Mouse (Mus musculus) intestine, embryonic 15.5 days (tissue): ENCODE results near the gene Tmem38b. TPM values are rescaled to one million over a fixed set of nuclear protein-coding genes. Genes with fewer than 3 reads are reported as not detected.
A peak's percentile ranks its signal among the peaks of the same experiment; 100 is the strongest.

ENCODE experiments used
- ATAC-seq: fragments of 200-750 bp; cut with Nextera tagmentation; 2 replicates; pipeline ENCODE4 v1.8.0; 2017; ENCODE audit warnings: moderate TSS enrichment, moderate library complexity
- H3K27ac ChIP-seq: fragments of 300-500 bp; sonication (generic); 2 replicates; pipeline ENCODE4 v1.5.1; 2015; ENCODE audit warnings: mild to moderate bottlenecking, inconsistent platforms
- H3K27me3 ChIP-seq: fragments of 300-500 bp; sonication (generic); replicated peaks from 2 replicates; pipeline ENCODE4 v1.6.1; 2015; ENCODE audit warnings: inconsistent platforms
- H3K36me3 ChIP-seq: fragments of 300-500 bp; sonication (generic); 2 replicates; pipeline ENCODE4 v1.6.1; 2015; ENCODE audit warnings: inconsistent platforms
- H3K4me1 ChIP-seq: fragments of 300-500 bp; sonication (generic); replicated peaks from 2 replicates; pipeline ENCODE4 v1.6.1; 2015; ENCODE audit warnings: inconsistent platforms
- H3K4me2 ChIP-seq: fragments of 300-500 bp; sonication (generic); replicated peaks from 2 replicates; pipeline ENCODE4 v1.6.1; 2015; ENCODE audit warnings: mild to moderate bottlenecking, inconsistent platforms
- H3K4me3 ChIP-seq: fragments of 300-500 bp; sonication (generic); replicated peaks from 2 replicates; pipeline ENCODE4 v1.5.1; 2015; ENCODE audit warnings: inconsistent platforms
- H3K9ac ChIP-seq: fragments of 300-500 bp; sonication (generic); 2 replicates; pipeline ENCODE4 v1.6.1; 2015; ENCODE audit warnings: inconsistent platforms
- H3K9me3 ChIP-seq: fragments of 300-500 bp; sonication (generic); 2 replicates; pipeline ENCODE4 v1.6.1; 2016; ENCODE audit warnings: inconsistent platforms
- WGBS: fragments of 180-500 bp; shearing (Covaris S2); methylation state at CpG from one replicate; pipeline ENCODE4 v1.1.7; 2015; 5-methylcytosine and 5-hydroxymethylcytosine counted together
- polyA plus RNA-seq: library from polyadenylated mRNA; unstranded; fragments of >200 nt; fragmentation: Nextera tagmentation; extraction: Ambion mirVana; gene quantifications from 2 replicates; pipeline ENCODE4 v1.2.1, GENCODE M21; 2015

Tmem38b gene
- polyA plus RNA-seq = 7.6 and 7.9 TPM in 2 replicates

DNA sequence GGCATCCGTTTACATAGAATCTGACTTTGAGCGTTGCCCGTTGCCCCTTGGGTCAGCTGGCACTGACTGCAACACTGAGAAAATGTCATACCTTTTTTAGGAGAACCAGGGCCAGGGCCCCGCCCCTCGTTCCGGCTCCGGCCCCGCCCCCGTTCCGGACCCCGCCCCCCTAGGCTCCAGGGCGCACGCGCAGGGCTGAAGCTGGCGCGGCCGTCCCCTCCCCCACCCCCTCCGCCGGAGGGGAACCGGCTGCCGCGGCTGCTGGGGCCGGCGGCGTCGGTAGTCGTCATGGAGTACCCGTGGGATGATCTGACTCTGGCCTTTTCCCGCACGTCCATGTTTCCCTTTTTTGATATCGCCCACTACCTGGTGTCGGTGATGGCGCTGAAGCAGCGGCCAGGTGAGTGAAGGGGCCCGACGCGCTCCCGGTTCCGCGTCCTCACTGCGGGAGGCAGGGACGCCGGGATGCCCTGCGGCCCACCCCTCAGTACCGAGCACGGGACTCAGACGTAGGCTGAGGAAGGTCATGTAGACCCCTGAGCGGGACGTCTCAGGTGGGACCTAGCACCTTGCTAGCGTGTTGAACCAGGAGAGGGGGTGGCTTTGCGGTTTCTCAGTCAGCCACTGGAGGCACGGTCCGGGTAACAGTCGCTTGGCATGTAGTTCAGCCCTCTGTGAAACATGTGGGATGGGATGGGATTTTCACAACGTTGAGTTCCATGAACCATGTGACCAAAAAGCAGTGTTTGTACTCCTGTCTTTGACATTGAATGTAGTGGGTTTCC is at the start of gene Tmem38b:
Gene Tmem38b, plus strand, starts transcription at position 225 of the 785 bp plus-strand sequence.
- peak; percentile 95 for ATAC-seq
- Histone ChIP-seq H3K27me3 (no peaks in the 10 kb centered on the region), H3K9ac (peak within 1 kb of the TSS; percentile 65), H3K27ac (no peak within 1 kb of the TSS), H3K4me2 (peak within 1 kb of the TSS; percentile 78), H3K4me1 (no peaks in the 10 kb centered on the region), H3K36me3 (no peaks in the 10 kb centered on the region), H3K9me3 (no peaks in the 10 kb centered on the region), H3K4me3 (peak within 1 kb of the TSS; percentile 75)
- under 1% methylated on average over 55 of the region's 55 CpGs for WGBS

DNA sequence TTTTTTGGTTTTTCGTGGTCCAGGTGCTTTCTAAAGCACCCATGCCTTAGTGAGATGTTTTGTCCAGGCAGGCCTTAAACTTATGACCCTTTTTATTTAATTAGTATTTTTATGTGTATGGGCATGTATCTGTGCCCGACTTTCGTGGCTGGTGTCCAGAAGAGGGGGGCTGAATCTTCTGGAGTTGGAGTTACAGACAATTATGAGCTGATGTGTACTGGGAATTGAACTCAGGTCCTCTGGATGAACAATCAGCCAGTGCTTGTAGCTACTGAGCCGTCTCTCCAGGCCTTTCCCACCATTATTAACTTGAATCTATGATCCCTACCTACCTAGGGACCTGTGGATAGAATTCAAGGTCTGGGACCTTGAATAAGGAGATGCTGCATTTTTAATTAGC is 44.4 kb upstream of the Tmem38b start:
- WGBS = 69% methylated on average over 4 of the region's 4 CpGs
- ATAC-seq = no peak

DNA sequence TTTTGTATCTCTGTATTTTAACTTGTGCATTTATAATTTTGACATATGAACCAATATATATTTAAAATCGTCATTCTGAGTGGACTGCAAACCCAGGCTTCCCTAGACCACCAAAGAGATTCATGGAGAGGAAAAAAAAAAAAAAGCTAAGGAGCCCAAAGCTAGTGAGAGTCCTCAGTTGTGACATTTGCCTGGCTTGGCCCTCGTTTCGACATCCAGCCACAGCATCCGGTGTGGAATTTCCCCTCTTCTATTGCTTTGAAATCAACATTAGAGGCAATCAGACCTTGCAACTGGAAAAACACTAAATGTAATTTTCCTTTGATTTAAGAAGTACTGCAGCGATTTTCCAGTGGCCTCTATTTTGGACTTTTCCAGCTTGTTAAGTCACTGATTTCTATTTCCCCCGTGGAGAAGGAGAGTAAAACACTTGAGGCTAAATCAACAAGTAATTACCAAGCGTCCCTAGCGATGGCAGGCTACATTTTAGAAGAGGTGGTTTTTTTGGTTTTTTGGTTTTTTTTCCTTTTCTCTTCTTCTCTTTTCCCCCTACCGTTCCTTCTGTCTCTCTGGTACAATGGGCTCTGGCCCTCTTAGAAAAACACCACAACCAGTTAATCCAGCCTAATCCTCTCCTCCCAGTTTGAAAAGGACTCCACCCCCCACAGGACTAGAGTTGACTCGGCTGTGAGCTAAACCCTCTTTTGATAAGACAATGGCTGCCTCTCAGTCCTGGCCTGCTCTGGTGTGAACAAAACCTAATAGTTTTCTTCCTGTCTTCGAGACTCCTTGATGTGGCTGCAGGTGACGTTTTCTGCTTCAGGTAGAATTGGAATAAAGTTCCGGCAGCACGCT is 43.4 kb upstream of the Tmem38b start:
- no peak for ATAC-seq
- Histone ChIP-seq H3K4me3 (no peak overlapping the region), H3K4me1 (0 out of 2 replicates have a peak, but pooled peaks cover 3% of the 10 kb centered on the region), H3K9me3 (no peaks in the 10 kb centered on the region), H3K27me3 (no peaks in the 10 kb centered on the region), H3K9ac (no peak overlapping the region), H3K4me2 (no peak overlapping the region), H3K27ac (no peak overlapping the region), H3K36me3 (no peaks in the 10 kb centered on the region)
- 42% methylated on average over 14 of the region's 14 CpGs for WGBS

More for the DNA sequence above, 44.4 kb upstream of the Tmem38b start:
- H3K4me3 ChIP-seq = no peak overlapping the region
- no peak overlapping the region for H3K4me2 ChIP-seq
- no peak overlapping the region for H3K9ac ChIP-seq
- peaks cover 6% of the 10 kb centered on the region; the same call in 1 of the 2 replicates for H3K27me3 ChIP-seq
- no peaks in the 10 kb centered on the region for H3K9me3 ChIP-seq
- H3K36me3 ChIP-seq = no peaks in the 10 kb centered on the region
- H3K27ac ChIP-seq = no peak overlapping the region
- 0 out of 2 replicates have a peak, but pooled peaks cover 3% of the 10 kb centered on the region for H3K4me1 ChIP-seq

DNA sequence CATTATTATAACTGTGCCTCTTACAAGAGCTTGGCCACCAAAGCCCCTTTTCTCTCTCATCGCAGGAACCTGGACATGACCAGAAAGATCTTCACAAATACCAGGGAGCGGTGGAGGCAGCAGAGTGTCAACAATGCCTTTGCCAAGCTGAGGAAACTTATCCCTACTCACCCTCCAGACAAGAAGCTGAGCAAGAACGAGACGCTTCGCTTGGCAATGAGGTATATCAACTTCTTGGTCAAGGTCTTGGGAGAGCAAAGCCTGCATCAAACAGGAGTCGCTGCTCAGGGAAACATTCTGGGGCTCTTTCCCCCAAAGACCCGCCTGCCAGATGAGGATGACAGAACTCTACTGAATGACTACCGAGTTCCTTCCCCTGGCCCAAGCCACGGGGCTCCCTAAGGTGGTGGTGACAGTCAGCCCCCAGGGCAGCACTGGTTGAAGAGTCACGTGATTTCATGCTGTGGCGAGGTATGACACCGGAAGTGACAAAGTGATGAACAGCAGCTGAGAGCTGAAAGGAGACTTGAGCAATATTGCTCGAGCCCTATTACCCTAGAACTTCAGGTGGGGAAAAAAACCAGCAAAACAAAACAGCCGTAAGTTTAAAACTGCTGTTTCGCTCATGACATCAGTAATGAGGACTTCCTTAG is 40.0 kb upstream of the Tmem38b start:
- Histone ChIP-seq H3K27me3 (no peaks in the 10 kb centered on the region), H3K27ac (no peak overlapping the region), H3K4me2 (no peak overlapping the region), H3K4me1 (no peaks in the 10 kb centered on the region), H3K9me3 (no peaks in the 10 kb centered on the region), H3K4me3 (no peak overlapping the region), H3K9ac (no peak overlapping the region), H3K36me3 (no peaks in the 10 kb centered on the region)
- ATAC-seq = no peak
- WGBS = 79% methylated on average over 15 of the region's 15 CpGs

DNA sequence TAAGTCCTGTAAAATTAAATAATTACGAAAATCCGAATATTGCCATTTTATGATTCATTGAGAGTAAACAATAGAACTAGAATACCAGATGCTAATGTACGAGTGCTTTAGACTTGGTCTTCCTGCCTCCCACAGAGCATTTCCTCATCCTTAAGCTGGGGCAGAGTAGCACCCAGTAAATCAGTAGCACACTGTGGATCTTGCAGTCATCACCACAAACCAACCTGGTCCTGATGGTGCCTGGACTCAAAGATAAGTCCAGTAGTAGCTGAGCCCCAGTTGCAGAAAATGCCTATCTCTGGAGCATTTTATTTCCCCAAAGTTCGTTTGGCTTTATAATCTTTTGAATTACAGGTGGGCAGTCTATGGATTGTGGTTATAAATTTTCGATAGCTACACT is 39.0 kb upstream of the Tmem38b start:
- 74% methylated on average over 5 of the region's 5 CpGs for WGBS
- Histone ChIP-seq H3K9ac (no peak overlapping the region), H3K27ac (no peak overlapping the region), H3K36me3 (no peaks in the 10 kb centered on the region), H3K27me3 (no peaks in the 10 kb centered on the region), H3K4me1 (no peaks in the 10 kb centered on the region), H3K4me3 (no peak overlapping the region), H3K4me2 (no peak overlapping the region), H3K9me3 (no peaks in the 10 kb centered on the region)
- no peak for ATAC-seq

DNA sequence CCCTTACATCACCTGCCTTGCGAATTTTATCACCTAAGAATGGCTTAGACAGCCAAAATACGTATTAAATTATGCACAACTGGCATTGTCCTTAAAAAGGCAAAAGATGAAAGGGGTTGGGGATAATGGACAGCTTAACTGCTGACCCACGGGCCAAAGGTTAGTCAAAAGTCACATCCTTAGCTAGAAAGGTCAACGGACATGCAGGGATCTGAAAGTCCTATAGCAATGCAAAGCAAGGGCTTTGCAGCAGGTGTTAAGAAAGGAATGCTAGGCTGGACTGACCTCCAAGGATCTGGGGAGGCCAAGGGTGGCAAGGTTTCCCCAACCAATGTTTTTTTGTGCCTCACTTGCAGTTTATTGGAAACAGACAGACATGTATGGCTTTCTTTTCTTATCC is 36.5 kb upstream of the Tmem38b start:
- no peak for ATAC-seq
- Histone ChIP-seq H3K27ac (no peak overlapping the region), H3K9me3 (no peaks in the 10 kb centered on the region), H3K4me1 (no peaks in the 10 kb centered on the region), H3K4me3 (no peak overlapping the region), H3K4me2 (no peak overlapping the region), H3K36me3 (no peaks in the 10 kb centered on the region), H3K9ac (no peak overlapping the region), H3K27me3 (no peaks in the 10 kb centered on the region)
- WGBS = 37% methylated on average over 4 of the region's 4 CpGs

DNA sequence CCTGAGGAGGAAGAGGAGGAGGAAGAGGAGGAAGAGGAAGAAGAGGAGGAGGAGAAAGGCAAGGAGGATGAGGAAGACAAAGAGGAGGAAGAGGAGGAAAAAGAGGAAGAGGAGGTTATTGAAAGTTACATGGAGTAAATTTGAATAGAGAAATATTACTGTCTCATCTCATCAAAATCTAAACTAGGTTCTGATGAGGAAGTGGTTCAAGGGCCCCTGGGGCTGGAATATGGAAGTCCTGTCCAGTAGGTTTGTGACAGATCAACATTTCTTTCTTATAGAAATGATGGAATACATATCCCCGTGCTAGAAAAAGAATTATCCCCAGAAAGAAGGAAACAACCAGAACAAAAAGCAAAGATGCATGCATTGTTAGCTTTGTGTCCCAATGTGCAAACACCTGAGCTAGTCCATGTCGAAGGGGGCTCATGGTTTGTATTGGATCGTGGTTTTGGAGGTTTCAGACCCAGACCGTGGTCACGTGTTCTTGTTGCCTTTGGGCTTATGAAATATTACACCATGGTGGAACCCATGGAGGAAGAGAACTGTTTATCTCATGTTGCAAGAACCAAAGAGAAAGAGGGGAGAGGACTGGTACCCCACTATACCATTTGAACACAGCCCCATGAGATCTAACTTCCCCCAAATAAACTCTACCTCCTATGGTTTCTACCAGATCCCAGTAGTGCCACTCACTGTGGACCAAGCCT is 31.4 kb upstream of the Tmem38b start:
- Histone ChIP-seq H3K4me3 (no peak overlapping the region), H3K4me1 (no peaks in the 10 kb centered on the region), H3K27me3 (no peaks in the 10 kb centered on the region), H3K4me2 (no peak overlapping the region), H3K27ac (no peak overlapping the region), H3K9me3 (no peaks in the 10 kb centered on the region), H3K9ac (no peak overlapping the region), H3K36me3 (no peaks in the 10 kb centered on the region)
- no peak for ATAC-seq
- 93% methylated on average over 5 of the region's 5 CpGs for WGBS

DNA sequence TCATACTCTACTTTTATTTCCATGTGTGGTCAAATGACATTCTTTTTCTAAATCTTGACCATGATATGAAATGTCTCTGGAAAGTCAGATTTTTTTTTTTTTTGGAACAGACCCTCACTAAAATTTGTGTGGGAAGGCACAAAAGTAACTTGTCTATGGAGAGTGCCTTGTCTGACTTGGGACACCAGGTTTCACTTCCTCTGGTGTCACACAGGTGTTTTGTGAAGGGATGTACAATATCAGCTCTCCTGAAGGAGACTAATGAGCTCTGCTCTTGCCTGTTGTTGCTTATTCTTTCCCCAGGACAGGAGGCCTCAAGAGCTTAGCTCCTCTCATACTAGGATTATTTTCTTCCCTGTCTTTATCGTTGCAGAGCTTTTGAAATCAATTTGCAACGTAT is 30.8 kb upstream of the Tmem38b start:
- no peak overlapping the region for H3K4me2 ChIP-seq
- 56% methylated on average over 2 of the region's 2 CpGs for WGBS
- H3K9ac ChIP-seq = no peak overlapping the region
- H3K36me3 ChIP-seq = no peaks in the 10 kb centered on the region
- no peak for ATAC-seq
- no peaks in the 10 kb centered on the region for H3K27me3 ChIP-seq
- no peaks in the 10 kb centered on the region for H3K9me3 ChIP-seq
- no peak overlapping the region for H3K4me3 ChIP-seq
- no peaks in the 10 kb centered on the region for H3K4me1 ChIP-seq
- H3K27ac ChIP-seq = no peak overlapping the region

DNA sequence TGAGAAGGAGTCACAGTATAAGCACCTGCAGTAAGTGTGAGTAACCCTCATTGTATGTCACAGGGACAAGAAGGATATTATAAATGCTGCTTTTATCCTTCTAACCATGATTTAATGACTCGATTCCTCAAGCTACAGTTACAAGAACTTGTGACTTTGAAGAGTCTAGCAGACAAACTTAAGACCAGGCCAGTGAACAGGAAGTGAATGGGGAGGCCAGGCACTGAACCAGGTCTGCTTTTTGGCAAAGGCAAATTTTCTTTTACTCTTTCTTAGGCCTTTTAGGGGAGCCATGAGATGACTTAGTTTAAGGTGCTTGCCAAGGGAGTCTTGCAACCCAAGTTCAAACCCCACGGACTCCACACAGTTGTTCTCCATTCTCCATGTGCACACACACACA is 30.1 kb upstream of the Tmem38b start:
- Histone ChIP-seq H3K4me3 (no peak overlapping the region), H3K9me3 (no peaks in the 10 kb centered on the region), H3K9ac (no peak overlapping the region), H3K27me3 (no peaks in the 10 kb centered on the region), H3K36me3 (no peaks in the 10 kb centered on the region), H3K4me2 (no peak overlapping the region), H3K27ac (no peak overlapping the region), H3K4me1 (no peaks in the 10 kb centered on the region)
- ATAC-seq = no peak
- 88% methylated on average over 2 of the region's 2 CpGs for WGBS

DNA sequence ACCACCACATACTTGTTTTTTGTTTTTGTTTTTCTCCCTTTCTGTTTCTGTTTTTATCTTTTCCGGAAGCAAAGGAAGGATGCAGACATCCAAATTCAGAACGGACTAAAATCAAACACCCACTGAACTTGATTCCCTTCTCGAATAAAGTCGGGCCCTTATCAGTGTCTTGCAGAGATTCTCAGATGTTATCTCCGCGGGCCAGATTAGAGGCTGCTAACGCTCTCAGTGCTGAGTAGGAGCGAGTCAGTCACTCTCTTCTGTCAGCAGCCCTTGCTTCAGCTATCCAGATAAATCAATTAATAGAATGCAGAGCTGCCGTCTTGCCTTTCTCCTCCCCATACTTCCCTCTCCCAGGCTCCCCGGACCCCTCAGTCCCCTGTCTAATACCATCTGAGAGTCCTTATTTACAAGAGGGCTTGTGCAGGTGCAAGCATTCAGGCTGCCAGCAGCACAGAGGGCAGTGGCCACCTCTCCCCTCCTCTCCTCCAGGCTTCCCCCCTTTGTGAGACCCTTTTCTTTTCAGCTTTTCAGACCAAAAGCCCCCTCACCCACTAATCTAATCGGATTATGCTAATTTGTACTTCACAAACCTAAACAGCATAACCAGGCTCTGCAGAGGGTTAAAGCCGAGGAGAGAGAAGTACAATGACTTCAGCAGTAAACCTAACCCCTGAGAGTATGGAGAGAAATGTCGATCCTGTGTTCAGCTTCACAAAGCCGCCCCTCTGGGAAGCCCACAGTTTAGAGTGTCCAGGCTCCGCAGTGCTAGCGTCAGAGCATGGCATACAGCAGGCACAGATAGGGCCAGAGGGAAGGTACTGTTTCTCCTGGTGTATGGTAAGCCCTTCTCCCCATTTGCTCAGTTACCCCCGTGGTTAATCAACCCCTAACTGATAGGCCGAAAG is 28.7 kb upstream of the Tmem38b start:
- no peaks in the 10 kb centered on the region for H3K9me3 ChIP-seq
- H3K4me2 ChIP-seq = no peak overlapping the region
- no peak overlapping the region for H3K27ac ChIP-seq
- WGBS = 29% methylated on average over 18 of the region's 18 CpGs
- no peak overlapping the region for H3K4me3 ChIP-seq
- H3K9ac ChIP-seq = no peak overlapping the region
- no peaks in the 10 kb centered on the region for H3K4me1 ChIP-seq
- ATAC-seq = no peak
- no peaks in the 10 kb centered on the region for H3K36me3 ChIP-seq
- H3K27me3 ChIP-seq = no peaks in the 10 kb centered on the region
